Mouse (Mus musculus) CH12.LX (cell line): ENCODE results near the gene Gimap3. TPM values are rescaled to one million over a fixed set of nuclear protein-coding genes. Genes with fewer than 3 reads are reported as not detected.

Experiments used
- DNase-seq: peaks from one replicate; pipeline ENCODE4 v3.0.0-alpha.2; 2013; ENCODE audit errors: extremely low read depth
- H3K27ac ChIP-seq: 2 replicates; pipeline ENCODE4 v1.5.1; 2012; ENCODE audit warnings: low read depth, mild to moderate bottlenecking, control low read depth, moderate library complexity; ENCODE audit not compliant: insufficient read depth
- H3K27me3 ChIP-seq: replicated peaks from 2 replicates; pipeline ENCODE3; 2012; ENCODE audit warnings: inconsistent platforms
- H3K36me3 ChIP-seq, 2 experiments: replicated peaks in 1 of 2; 2 replicates each; pipeline versions ENCODE3 to v1.6.1; 2012; ENCODE audit warnings: inconsistent platforms in 1 of 2, low read length in 1 of 2, mild to moderate bottlenecking in 1 of 2, mixed read lengths in 1 of 2, moderate library complexity in 1 of 2; ENCODE audit not compliant: control insufficient read depth in 1 of 2, insufficient read depth in 1 of 2
- H3K4me1 ChIP-seq, 2 experiments: 2 replicates each; pipeline ENCODE4 v1.6.1; 2012; ENCODE audit warnings: inconsistent platforms in 1 of 2, moderate library complexity in 1 of 2; ENCODE audit not compliant: insufficient read depth in 2 of 2, control insufficient read depth in 1 of 2
- H3K4me2 ChIP-seq: 2 replicates; pipeline ENCODE4 v1.6.1; 2012; ENCODE audit warnings: low read depth, mild to moderate bottlenecking, control low read depth; ENCODE audit not compliant: poor library complexity, insufficient read depth, severe bottlenecking
- H3K4me3 ChIP-seq, 3 experiments: fragments of 150-350 bp in 1 of 3; sonication (generic) in 1 of 3; replicated peaks in 1 of 3; 2 replicates each; pipeline versions ENCODE3 to v1.5.1; 2011 to 2012; ENCODE audit warnings: low read depth in 2 of 3, low read length in 2 of 3, mild to moderate bottlenecking in 2 of 3, moderate library complexity in 2 of 3, control low read depth in 1 of 3, improper control_type of control experiment in 1 of 3, inconsistent platforms in 1 of 3, mixed read lengths in 1 of 3; ENCODE audit not compliant: poor library complexity in 1 of 3
- H3K79me2 ChIP-seq: replicated peaks from 2 replicates; pipeline ENCODE4 v1.6.1; 2012; ENCODE audit warnings: mild to moderate bottlenecking, moderate library complexity; ENCODE audit not compliant: control insufficient read depth, poor library complexity, insufficient read depth, severe bottlenecking; ENCODE audit errors: extremely low read depth
- H3K9ac ChIP-seq: 2 replicates; pipeline ENCODE4 v1.6.1; 2012; ENCODE audit warnings: low read depth, mild to moderate bottlenecking, control low read depth, moderate library complexity; ENCODE audit not compliant: insufficient read depth
- H3K9me3 ChIP-seq: replicated peaks from 2 replicates; pipeline ENCODE3; 2012; ENCODE audit warnings: low read length, inconsistent platforms, mixed read lengths
- BHLHE40 ChIP-seq: IDR thresholded peaks from 2 replicates; pipeline ENCODE4 v1.6.1; 2011; ENCODE audit warnings: mild to moderate bottlenecking, low read depth, low read length, improper control_type of control experiment
- CHD1 ChIP-seq: IDR thresholded peaks from 2 replicates; pipeline ENCODE4 v1.6.1; 2012; ENCODE audit warnings: low read depth, low read length, improper control_type of control experiment, inconsistent platforms
- CHD2 ChIP-seq: IDR thresholded peaks from 2 replicates; pipeline ENCODE4 v1.6.1; 2011; ENCODE audit warnings: low read length, improper control_type of control experiment
- CTCF ChIP-seq, 2 experiments: IDR thresholded peaks in 1 of 2; conservative IDR thresholded peaks in 1 of 2; 2 replicates each; pipeline ENCODE4 v1.5.1; 2011 to 2012; ENCODE audit warnings: low read depth in 2 of 2, low read length in 2 of 2, improper control_type of control experiment in 1 of 2, inconsistent platforms in 1 of 2, mild to moderate bottlenecking in 1 of 2, moderate library complexity in 1 of 2
- E2F4 ChIP-seq: IDR thresholded peaks from 2 replicates; pipeline ENCODE4 v1.6.1; 2011; ENCODE audit warnings: low read depth, low read length, improper control_type of control experiment; ENCODE audit not compliant: insufficient replicate concordance
- ELF1 ChIP-seq: IDR thresholded peaks from 2 replicates; pipeline ENCODE4 v1.6.1; 2014; ENCODE audit warnings: low read depth, mild to moderate bottlenecking, inconsistent platforms, low read length, improper control_type of control experiment
- EP300 ChIP-seq: IDR thresholded peaks from 2 replicates; pipeline ENCODE4 v1.6.1; 2011; ENCODE audit warnings: low read length, improper control_type of control experiment
- ETS1 ChIP-seq: conservative IDR thresholded peaks from 2 replicates; pipeline ENCODE4 v1.6.1; 2012; ENCODE audit warnings: low read depth, mild to moderate bottlenecking, inconsistent platforms, low read length, improper control_type of control experiment, moderate library complexity
- GABPA ChIP-seq: IDR thresholded peaks from 2 replicates; pipeline ENCODE4 v1.6.1; 2012; ENCODE audit warnings: low read depth, low read length, improper control_type of control experiment, inconsistent platforms; ENCODE audit not compliant: insufficient replicate concordance
- HCFC1 ChIP-seq: IDR thresholded peaks from 2 replicates; pipeline ENCODE4 v1.6.1; 2012; ENCODE audit warnings: low read depth, mild to moderate bottlenecking, inconsistent platforms, low read length, improper control_type of control experiment
- IRF4 ChIP-seq: IDR thresholded peaks from 2 replicates; pipeline ENCODE4 v1.6.1; 2014; ENCODE audit warnings: low read depth, mild to moderate bottlenecking, inconsistent platforms, low read length, improper control_type of control experiment
- JUN ChIP-seq: IDR thresholded peaks from 2 replicates; pipeline ENCODE4 v1.6.1; 2011; ENCODE audit warnings: low read depth, mild to moderate bottlenecking, low read length, improper control_type of control experiment, moderate library complexity; ENCODE audit not compliant: insufficient read depth
- JUND ChIP-seq: conservative IDR thresholded peaks from 2 replicates; pipeline ENCODE4 v1.6.1; 2011; ENCODE audit warnings: low read depth, low read length, improper control_type of control experiment
- KAT2A ChIP-seq: IDR thresholded peaks from 2 replicates; pipeline ENCODE4 v1.6.1; 2012; ENCODE audit warnings: low read length, improper control_type of control experiment, inconsistent platforms; ENCODE audit not compliant: insufficient replicate concordance
- MAFK ChIP-seq: IDR thresholded peaks from 2 replicates; pipeline ENCODE4 v1.6.1; 2011; ENCODE audit warnings: low read length, improper control_type of control experiment; ENCODE audit not compliant: insufficient replicate concordance
- MAX ChIP-seq: IDR thresholded peaks from 2 replicates; pipeline ENCODE4 v1.6.1; 2011; ENCODE audit warnings: low read length, improper control_type of control experiment
- MAZ ChIP-seq: IDR thresholded peaks from 2 replicates; pipeline ENCODE4 v1.6.1; 2012; ENCODE audit warnings: low read depth, mild to moderate bottlenecking, inconsistent platforms, low read length, improper control_type of control experiment, moderate library complexity
- MXI1 ChIP-seq: IDR thresholded peaks from 2 replicates; pipeline ENCODE4 v1.6.1; 2011; ENCODE audit warnings: mild to moderate bottlenecking, low read depth, low read length, improper control_type of control experiment
- MYC ChIP-seq: IDR thresholded peaks from 2 replicates; pipeline ENCODE4 v1.6.1; 2011; ENCODE audit warnings: low read depth, mild to moderate bottlenecking, improper control_type of control experiment, low read length
- NELFE ChIP-seq: IDR thresholded peaks from 2 replicates; pipeline ENCODE4 v1.6.1; 2011; ENCODE audit warnings: low read depth, low read length, improper control_type of control experiment
- NRF1 ChIP-seq: IDR thresholded peaks from 2 replicates; pipeline ENCODE4 v1.6.1; 2014; ENCODE audit warnings: low read depth, mild to moderate bottlenecking, inconsistent platforms, low read length, improper control_type of control experiment, moderate library complexity
- PAX5 ChIP-seq: IDR thresholded peaks from 2 replicates; pipeline ENCODE4 v1.6.1; 2012; ENCODE audit warnings: low read length, inconsistent platforms, mixed read lengths
- POLR2A ChIP-seq: IDR thresholded peaks from 2 replicates; pipeline ENCODE4 v1.6.1; 2011; ENCODE audit warnings: low read depth, mild to moderate bottlenecking, improper control_type of control experiment, low read length
- POLR2AphosphoS2 ChIP-seq: IDR thresholded peaks from 2 replicates; pipeline ENCODE4 v1.6.1; 2011; ENCODE audit warnings: low read depth, low read length, improper control_type of control experiment
- RAD21 ChIP-seq: IDR thresholded peaks from 2 replicates; pipeline ENCODE4 v1.6.1; 2011; ENCODE audit warnings: low read depth, mild to moderate bottlenecking, low read length, improper control_type of control experiment, moderate library complexity
- RCOR1 ChIP-seq: conservative IDR thresholded peaks from 2 replicates; pipeline ENCODE4 v1.6.1; 2012; ENCODE audit warnings: low read depth, mild to moderate bottlenecking, inconsistent platforms, low read length, improper control_type of control experiment
- SIN3A ChIP-seq: IDR thresholded peaks from 2 replicates; pipeline ENCODE4 v1.6.1; 2012; ENCODE audit warnings: low read length, improper control_type of control experiment, inconsistent platforms
- SMC3 ChIP-seq: IDR thresholded peaks from 2 replicates; pipeline ENCODE4 v1.6.1; 2011; ENCODE audit warnings: low read depth, low read length, improper control_type of control experiment
- TBP ChIP-seq: conservative IDR thresholded peaks from 2 replicates; pipeline ENCODE4 v1.6.1; 2011; ENCODE audit warnings: low read depth, low read length, improper control_type of control experiment
- TCF12 ChIP-seq: IDR thresholded peaks from 2 replicates; pipeline ENCODE4 v1.6.1; 2014; ENCODE audit warnings: low read depth, mild to moderate bottlenecking, inconsistent platforms, low read length, improper control_type of control experiment
- UBTF ChIP-seq: IDR thresholded peaks from 2 replicates; pipeline ENCODE4 v1.6.1; 2012; ENCODE audit warnings: low read depth, mild to moderate bottlenecking, inconsistent platforms, low read length, improper control_type of control experiment, moderate library complexity
- USF1 ChIP-seq: IDR thresholded peaks from 2 replicates; pipeline ENCODE4 v1.6.1; 2014; ENCODE audit warnings: low read depth, mild to moderate bottlenecking, inconsistent platforms, low read length, improper control_type of control experiment
- USF2 ChIP-seq: conservative IDR thresholded peaks from 2 replicates; pipeline ENCODE4 v1.6.1; 2011; ENCODE audit warnings: low read depth, low read length, improper control_type of control experiment
- ZC3H11A ChIP-seq: IDR thresholded peaks from 2 replicates; pipeline ENCODE4 v1.6.1; 2012; ENCODE audit warnings: low read depth, mild to moderate bottlenecking, inconsistent platforms, low read length, improper control_type of control experiment
- ZKSCAN1 ChIP-seq: IDR thresholded peaks from 2 replicates; pipeline ENCODE4 v1.6.1; 2012; ENCODE audit warnings: low read depth, inconsistent platforms, low read length, improper control_type of control experiment, borderline replicate concordance
- ZMIZ1 ChIP-seq: IDR thresholded peaks from 2 replicates; pipeline ENCODE4 v1.6.1; 2012; ENCODE audit warnings: low read depth, mild to moderate bottlenecking, inconsistent platforms, low read length, improper control_type of control experiment
- ZNF384 ChIP-seq: IDR thresholded peaks from 2 replicates; pipeline ENCODE4 v1.6.1; 2012; ENCODE audit warnings: low read depth, low read length, improper control_type of control experiment, inconsistent platforms
- dilution Hi-C: fragments of 300-500 bp; cut with MboI; formaldehyde crosslinking; loops from 2 replicates; pipeline ENCODE4 v1.14.3; 2020; ENCODE audit warnings: low sequenced_read_pairs; ENCODE audit not compliant: extremely low pct_unique_long_range_greater_than_20kb, extremely low pct_ligation_motif_present
- in situ Hi-C: fragments of 300-500 bp; cut with MboI; formaldehyde crosslinking; loops from 3 replicates; pipeline ENCODE4 v1.14.3; 2019; ENCODE audit warnings: low sequenced_read_pairs, low pct_ligation_motif_present, low pct_unique_long_range_greater_than_20kb, mixed read lengths
- polyA plus RNA-seq: library from polyadenylated mRNA; unstranded; fragments of >175 nt; gene quantifications from 2 replicates; pipeline ENCODE4 v1.2.1, GENCODE M21; 2012; ENCODE audit warnings: low read depth; ENCODE audit not compliant: insufficient read length
- total RNA-seq, 2 experiments: library from RNA; depleted of rRNA; stranded (reverse); fragments of 300-350 nt in 1 of 2; fragments of >200 nt in 1 of 2; gene quantifications; 2 replicates each; pipeline ENCODE4 v1.2.3; 2012 to 2014

Gene Gimap3
- total and polyA plus RNA-seq, 3 experiments, result 10.8 to 28.2 (median 17.7) TPM

DNA sequence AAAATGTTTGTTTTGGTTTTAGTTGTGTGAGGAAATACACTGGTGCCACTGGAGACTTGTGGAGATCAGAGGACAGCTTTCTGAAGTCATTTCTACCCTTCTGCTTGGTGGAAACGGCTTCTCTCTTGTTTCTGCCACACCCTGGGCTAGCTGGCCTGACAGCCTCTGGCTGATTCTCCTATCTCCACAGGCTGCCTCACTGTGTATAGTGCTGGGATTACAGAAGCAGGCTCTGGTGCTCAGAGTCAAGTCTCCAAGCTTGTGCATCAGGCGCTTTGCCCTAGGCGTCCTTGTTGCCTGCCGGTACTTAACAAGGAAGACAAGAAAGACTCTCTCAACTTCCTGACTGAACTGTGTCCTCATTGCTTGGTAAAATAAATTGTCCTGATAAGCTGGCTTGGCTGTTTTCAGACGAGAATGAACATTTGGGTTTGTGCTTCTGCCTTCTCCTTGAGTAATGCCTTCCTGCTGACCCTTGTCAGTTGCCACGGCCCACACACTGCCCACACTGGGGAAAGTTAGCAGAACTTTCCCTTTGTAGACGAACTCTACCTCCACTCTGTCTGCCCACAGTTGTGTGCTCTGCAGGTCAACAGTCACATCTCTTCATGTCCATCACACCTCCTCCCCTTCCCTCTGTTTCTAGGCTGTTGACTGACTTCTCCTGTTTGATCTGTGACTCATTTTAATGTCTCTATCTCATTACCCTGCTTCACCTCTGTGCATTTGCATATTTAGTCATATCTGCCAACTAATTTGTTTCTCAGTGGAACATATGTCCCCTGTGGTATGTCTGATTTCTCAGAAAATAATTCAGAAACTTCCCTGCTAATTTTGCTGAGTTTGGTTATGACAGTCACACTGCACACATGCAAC, 23.3 kb downstream of the Gimap3 start:
- peak overlapping the region; percentile 100 for H3K27ac ChIP-seq
- peaks cover 17% of the 10 kb centered on the region for H3K9me3 ChIP-seq
- H3K79me2 ChIP-seq, result peaks cover 29% of the 10 kb centered on the region
- peaks cover 7 to 46% of the 10 kb centered on the region in 2 experiments for H3K4me1 ChIP-seq
- peak overlapping the region; percentile 65 for H3K4me2 ChIP-seq
- DNase-seq, result peak; percentile 94
- in situ Hi-C loops, result no loop called here
- dilution Hi-C loops, result no loop called here
- peaks cover 35 to 38% of the 10 kb centered on the region in 2 experiments for H3K36me3 ChIP-seq
- H3K27me3 ChIP-seq, result no peaks in the 10 kb centered on the region
- peak overlapping the region; percentile 89 for H3K9ac ChIP-seq
- H3K4me3 ChIP-seq, result peak overlapping the region; percentile 58 to 90 (median 62)
- no peak; the same call in 1 of the 2 replicates for TF ChIP-seq HCFC1
- peak; percentile 83 for TF ChIP-seq MAX
- TF ChIP-seq IRF4, result peak; percentile 100
- no peak for TF ChIP-seq ZC3H11A
- TF ChIP-seq RAD21, result no peak; the same call in 1 of the 2 replicates
- TF ChIP-seq E2F4, result 0 out of 2 replicates have a peak, but pooled peaks have one; percentile 60
- 0 out of 2 replicates have a peak, but pooled peaks have one; percentile 9 for TF ChIP-seq USF2
- TF ChIP-seq MXI1, result peak; percentile 74; the same call in 1 of the 2 replicates
- peak; percentile 90 for TF ChIP-seq RCOR1
- peak; percentile 85 for TF ChIP-seq MYC
- TF ChIP-seq JUN, result peak; percentile 98
- peak; percentile 96 for TF ChIP-seq SIN3A
- no peak for TF ChIP-seq ZKSCAN1
- peak; percentile 99 for TF ChIP-seq TCF12
- peak; percentile 24; the same call in 1 of the 2 replicates for TF ChIP-seq ELF1
- peak; percentile 95 for TF ChIP-seq ZMIZ1
- 0 out of 4 replicates have a peak, but pooled peaks of 1 of the 2 experiments have one; percentile 5 for TF ChIP-seq CTCF (conservative IDR thresholded peaks at IDR 0.05 in 1 of 2, IDR thresholded peaks at IDR 0.05 in 1 of 2; ENCODE audit: low read depth in 2 of 2, low read length in 2 of 2)
- peak; percentile 90 for TF ChIP-seq BHLHE40
- no peak for TF ChIP-seq UBTF
- TF ChIP-seq ZNF384, result peak; percentile 49; the same call in 1 of the 2 replicates
- peak; percentile 100 for TF ChIP-seq EP300
- TF ChIP-seq PAX5, result no peak
- TF ChIP-seq MAFK, result peak; percentile 95
- TF ChIP-seq NRF1, result no peak
- TF ChIP-seq SMC3, result peak; percentile 3; the same call in 1 of the 2 replicates
- peak; percentile 84 for TF ChIP-seq MAZ
- peak; percentile 84 for TF ChIP-seq NELFE
- peak; percentile 91; the same call in 1 of the 2 replicates for TF ChIP-seq POLR2AphosphoS2
- no peak for TF ChIP-seq USF1
- 0 out of 2 replicates have a peak, but pooled peaks have one; percentile 68 for TF ChIP-seq KAT2A
- TF ChIP-seq GABPA, result no peak
- peak; percentile 98 for TF ChIP-seq ETS1
- TF ChIP-seq CHD2, result peak; percentile 91
- TF ChIP-seq CHD1, result peak; percentile 49; the same call in 1 of the 2 replicates
- peak; percentile 95 for TF ChIP-seq TBP
- TF ChIP-seq JUND, result peak; percentile 99
- peak; percentile 85 for TF ChIP-seq POLR2A
